Mouse (Mus musculus) olfactory bulb, adult 2 months (tissue): ENCODE data around the gene Tenm3.

Experiments
- CTCF ChIP-seq: fragments of 200-500 bp; IDR thresholded peaks from 2 replicates; pipeline ENCODE4 v1.5.1; 2012; ENCODE audit warnings: low read depth, mild to moderate bottlenecking, low read length, moderate library complexity; ENCODE audit not compliant: insufficient read depth
- POLR2A ChIP-seq: fragments of 200-500 bp; IDR thresholded peaks from 2 replicates; pipeline ENCODE4 v1.6.1; 2012; ENCODE audit warnings: mild to moderate bottlenecking, low read depth, low read length, moderate library complexity; ENCODE audit not compliant: insufficient read depth

DNA sequence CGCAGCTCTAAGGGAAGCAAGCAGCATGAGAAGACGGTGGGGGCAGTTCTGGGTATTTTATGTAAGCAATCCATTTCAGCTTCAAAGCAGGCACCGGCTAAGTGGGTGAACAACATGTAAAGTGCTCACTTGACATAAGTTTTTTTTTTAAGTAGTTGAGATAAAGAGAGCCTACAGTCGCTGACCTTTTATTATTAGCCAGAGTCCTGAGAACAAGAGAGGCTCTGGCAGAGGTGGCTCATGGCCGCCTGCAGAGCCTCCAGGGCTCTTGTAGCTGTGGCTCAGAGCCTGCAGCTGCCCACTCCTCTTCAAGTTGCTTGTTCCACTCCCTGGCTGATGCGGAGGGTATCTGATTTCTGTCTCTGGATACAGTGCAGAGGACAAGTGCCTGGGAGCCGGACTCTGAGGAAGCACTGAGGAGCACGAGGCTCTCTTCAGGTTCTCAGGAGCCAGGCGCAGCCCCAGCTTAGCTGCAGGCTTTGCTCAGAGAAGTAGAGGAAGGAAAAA, 68.2 kb downstream of the Tenm3 start:
- TF ChIP-seq CTCF (no peak), POLR2A (no peak)
